Mouse (Mus musculus): ENCODE data around the gene Hba-a1.
"Not testable (repeated sequence)": the region's sequence is repeated elsewhere in the genome, so short reads cannot be mapped to it uniquely, and the experiment has no call there.

Hba-a1 gene

GRCm38 (mm10) chr11:32293479-32293878, 10.2 kb downstream of the Hba-a1 start:
- not testable (repeated sequence) for DNase-seq (ENCODE audit: low read depth, low spot score)

- DNase-seq (ENCODE audit: low read depth, low spot score), result not testable (repeated sequence)
Measured at GRCm38 (mm10) chr11:32296203-32296602, 12.9 kb downstream of the Hba-a1 start, which contains the start of gene Hba-a2. TSS of gene Hba-a2 (plus strand) at chr11:32296489.

DNA sequence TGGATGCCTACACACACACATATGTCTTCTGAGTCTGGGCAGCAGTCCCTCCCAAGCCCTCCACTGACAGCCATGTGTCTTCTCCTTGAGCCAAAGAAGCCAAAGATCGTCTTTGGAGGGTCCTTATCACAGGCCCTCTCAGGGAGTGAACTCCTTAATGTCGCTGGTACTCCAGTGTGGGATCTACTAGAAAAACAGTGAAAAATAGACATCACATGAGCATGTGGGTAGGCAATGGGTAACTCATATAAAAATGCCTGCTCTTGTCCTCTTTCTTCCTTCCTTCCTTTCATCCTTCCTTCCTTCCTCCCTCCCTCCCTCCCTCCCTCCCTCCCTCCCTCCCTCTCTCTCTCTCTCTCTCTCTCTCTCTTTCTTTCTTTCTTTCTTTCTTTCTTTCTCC, 14.1 kb downstream of the Hba-a1 start:
- not testable (repeated sequence) for DNase-seq (ENCODE audit: low read depth, low spot score)

GRCm38 (mm10) chr11:32297866-32298531, 14.7 kb downstream of the Hba-a1 start:
- DNase-seq (ENCODE audit: low read depth, low spot score), result no peak

- no peak for DNase-seq (ENCODE audit: low read depth, low spot score)
Measured at GRCm38 (mm10) chr11:32298532-32298918, 15.2 kb downstream of the Hba-a1 start.

- peak; percentile 36 for DNase-seq (ENCODE audit: low read depth, low spot score)
Measured at GRCm38 (mm10) chr11:32299865-32300264, 16.6 kb downstream of the Hba-a1 start, which contains the start of gene Hbq1a. TSS of gene Hbq1a (plus strand) at chr11:32300069.

DNA sequence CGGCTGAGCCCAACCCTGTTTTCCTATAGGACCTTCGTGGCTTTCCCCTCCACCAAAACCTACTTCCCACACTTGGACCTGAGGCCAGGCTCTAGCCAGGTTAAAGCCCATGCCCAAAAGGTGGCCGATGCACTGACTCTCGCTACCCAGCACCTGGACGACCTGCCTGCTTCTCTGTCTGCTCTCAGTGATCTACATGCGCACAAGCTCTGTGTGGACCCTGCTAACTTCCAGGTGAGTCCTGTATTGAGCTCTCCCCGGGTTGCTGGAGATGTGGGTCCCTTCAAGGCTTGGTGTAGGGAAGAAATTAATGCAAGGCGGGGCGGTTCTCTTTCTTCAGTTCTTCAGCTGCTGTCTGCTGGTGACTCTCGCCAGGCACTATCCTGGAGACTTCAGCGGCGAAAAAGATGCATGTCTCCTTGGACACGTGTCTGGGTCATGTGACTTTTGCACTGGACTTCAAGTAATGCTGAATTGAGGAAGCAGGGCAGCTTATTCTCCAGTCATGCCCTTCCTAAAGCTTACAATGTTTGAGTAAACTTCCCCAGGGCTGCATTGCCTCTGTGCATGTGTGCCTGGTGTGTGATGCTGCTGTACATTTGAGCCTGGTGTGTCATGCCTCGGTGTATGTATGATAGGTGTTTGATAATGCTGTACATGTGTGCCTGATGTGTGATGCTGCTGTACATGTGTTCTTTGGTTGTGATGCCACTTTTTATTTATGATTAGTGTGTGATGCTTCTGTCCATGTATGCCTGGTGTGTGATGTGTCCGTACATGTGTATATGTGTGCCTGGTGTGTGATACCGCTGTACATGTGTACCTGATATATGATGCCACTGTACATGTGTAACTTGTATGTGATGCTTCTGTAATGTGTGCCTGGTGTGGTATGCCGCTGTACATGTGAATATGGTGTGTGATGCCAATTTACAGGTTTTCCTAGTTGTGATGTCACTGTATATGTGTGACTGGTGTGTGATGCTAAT, 17.3 kb downstream of the Hba-a1 start:
- DNase-seq (ENCODE audit: low read depth, low spot score), result no peak

DNA sequence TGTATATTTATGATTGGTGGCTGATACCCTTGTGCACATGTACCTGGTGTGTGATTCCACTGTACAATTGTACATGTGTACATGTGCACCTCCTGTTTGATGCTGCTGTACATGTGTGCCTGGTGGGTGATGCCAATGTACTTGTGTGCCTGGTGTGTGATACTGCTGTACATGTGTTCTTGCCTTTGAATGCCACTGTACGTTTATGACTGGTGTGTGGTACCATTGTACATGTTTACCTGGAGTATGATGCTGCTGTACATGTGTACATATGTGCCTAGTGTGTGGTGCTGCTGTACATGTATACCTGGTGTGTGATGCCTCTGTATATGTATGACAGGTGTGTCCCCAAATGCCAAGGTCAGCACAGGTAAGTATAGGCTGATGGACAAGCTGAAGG, 18.2 kb downstream of the Hba-a1 start:
- DNase-seq (ENCODE audit: low read depth, low spot score), result no peak

- no peak for DNase-seq (ENCODE audit: low read depth, low spot score)
Measured at GRCm38 (mm10) chr11:32302824-32303419, 19.6 kb downstream of the Hba-a1 start.

DNA sequence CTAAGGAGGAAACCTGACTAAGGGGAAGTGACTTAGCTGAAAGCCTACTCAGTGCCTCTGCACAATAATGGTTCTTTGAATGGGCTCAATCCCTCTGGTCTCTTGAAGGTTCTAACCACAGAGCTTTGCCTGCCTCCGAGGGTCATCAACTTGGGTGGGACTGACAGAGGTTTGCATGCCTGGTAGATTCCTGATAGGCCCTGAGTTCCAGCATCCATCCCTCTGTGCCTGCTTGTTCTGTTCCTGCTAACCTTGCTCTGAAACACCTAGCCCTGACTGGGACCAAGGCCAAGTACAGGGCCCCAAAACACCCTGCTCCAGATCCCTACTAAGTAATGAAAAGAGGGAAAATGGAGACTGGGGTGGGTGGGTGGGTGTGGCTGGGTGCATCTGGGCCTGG, 20.1 kb downstream of the Hba-a1 start:
- no peak for DNase-seq (ENCODE audit: low read depth, low spot score)

- DNase-seq (ENCODE audit: low read depth, low spot score), result no peak
Measured at GRCm38 (mm10) chr11:32307006-32307405, 23.7 kb downstream of the Hba-a1 start.

- no peak for DNase-seq (ENCODE audit: low read depth, low spot score)
Measured at GRCm38 (mm10) chr11:32309446-32309845, 26.1 kb downstream of the Hba-a1 start.

GRCm38 (mm10) chr11:32309928-32310327, 26.6 kb downstream of the Hba-a1 start:
- DNase-seq (ENCODE audit: low read depth, low spot score), result no peak

DNA sequence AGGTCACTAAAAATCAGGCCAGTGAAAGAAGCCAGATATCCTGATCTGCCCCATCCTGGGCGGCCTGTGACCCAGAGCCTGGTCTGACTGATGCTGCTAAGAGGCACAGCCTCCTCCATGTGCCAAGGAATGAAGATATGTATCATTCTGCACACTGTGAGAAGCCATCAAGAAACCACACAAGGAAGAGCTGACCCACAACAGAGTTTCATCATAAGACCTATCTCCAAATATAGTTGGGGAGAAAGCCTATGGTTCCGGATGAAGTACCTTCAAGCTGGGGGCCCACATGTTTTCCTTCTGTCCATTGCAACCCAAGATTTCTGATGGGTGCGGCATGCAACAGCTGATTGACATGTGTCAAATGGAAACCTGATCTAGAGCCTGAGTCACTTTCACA, 32.7 kb downstream of the Hba-a1 start:
- DNase-seq (ENCODE audit: low read depth, low spot score), result no peak

DNA sequence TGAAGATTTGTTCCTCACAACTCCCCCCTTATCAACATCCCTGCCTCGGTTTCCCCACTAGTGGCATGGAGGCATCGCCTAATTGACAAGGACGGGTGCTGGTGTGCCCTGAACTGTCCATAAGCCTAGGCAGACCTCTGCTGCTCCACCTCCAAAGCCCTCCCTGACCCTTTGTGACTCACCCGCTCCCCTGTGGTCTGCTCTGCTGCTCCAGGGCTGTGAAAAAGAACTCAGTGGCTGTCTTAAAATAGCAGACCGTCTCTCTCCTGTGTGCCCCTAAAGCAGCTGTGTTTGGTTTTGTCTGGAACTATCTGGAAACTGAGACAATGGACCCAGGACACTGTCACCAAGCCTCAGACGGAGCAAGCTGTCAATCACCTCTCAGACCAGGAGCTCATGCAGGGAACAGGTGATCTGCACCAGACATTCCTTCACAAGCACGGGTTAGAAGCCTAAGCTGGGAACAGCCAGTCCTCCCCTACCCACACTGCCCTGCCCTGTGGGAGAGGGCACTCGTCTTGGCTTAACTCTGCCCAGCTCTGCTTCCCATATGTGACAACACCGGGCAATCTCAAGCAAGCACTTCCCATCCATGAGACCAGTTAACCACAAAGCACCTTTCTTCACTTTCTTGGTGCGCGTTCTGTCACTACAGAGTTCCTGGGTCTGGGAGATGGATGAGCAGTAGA, 37.3 kb downstream of the Hba-a1 start:
- DNase-seq (ENCODE audit: low read depth, low spot score), result no peak

- peak; percentile 83 for DNase-seq (ENCODE audit: low read depth, low spot score)
Measured at GRCm38 (mm10) chr11:32321196-32321565, 37.9 kb downstream of the Hba-a1 start.

GRCm38 (mm10) chr11:32324609-32325008, 41.3 kb downstream of the Hba-a1 start:
- peak; percentile 85 for DNase-seq (ENCODE audit: low read depth, low spot score)

- no peak for DNase-seq (ENCODE audit: low read depth, low spot score)
Measured at GRCm38 (mm10) chr11:32331075-32331474, 47.8 kb downstream of the Hba-a1 start.

- DNase-seq (ENCODE audit: low read depth, low spot score), result no peak
Measured at GRCm38 (mm10) chr11:32331861-32332260, 48.5 kb downstream of the Hba-a1 start.

DNA sequence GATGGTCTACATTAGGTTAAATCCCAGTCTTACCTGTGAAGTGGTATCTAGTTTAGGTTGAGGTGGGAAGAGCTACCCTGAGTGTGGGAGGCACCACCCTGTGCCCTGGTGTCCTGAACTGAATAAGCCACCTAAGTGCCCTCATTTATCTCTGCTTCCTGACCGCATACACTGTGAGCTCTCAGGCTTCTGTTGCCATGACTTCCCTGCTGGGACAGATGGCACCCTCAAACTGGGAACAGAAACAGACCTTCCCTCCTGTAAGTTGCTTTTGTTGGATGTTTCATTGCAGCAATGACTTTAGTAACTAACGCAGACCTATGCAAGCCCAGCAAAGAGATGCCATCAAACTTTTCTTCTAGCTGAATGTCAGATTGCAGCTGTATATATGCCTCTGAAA, 49.9 kb downstream of the Hba-a1 start:
- no peak for DNase-seq (ENCODE audit: low read depth, low spot score)
